Mouse (Mus musculus) heart, adult 9 months (tissue): ENCODE measurements around the gene Slc6a9.

ENCODE experiments used
- DNase-seq, 2 experiments: peaks; one replicate each; pipeline ENCODE4 v3.0.0; 2022; ENCODE audit warnings: low spot score in 2 of 2

Slc6a9 gene

GRCm38 (mm10) chr4:117873615-117874014 lies 39.3 kb downstream of the Slc6a9 start:
- DNase-seq = no peak

GRCm38 (mm10) chr4:117878301-117878700 lies 44.0 kb downstream of the Slc6a9 start:
- no peak for DNase-seq

- DNase-seq = no peak
Observed at GRCm38 (mm10) chr4:117878703-117879102, 44.4 kb downstream of the Slc6a9 start.

- DNase-seq = peak; percentile 43 to 66
Observed at GRCm38 (mm10) chr4:117882701-117883691, 48.7 kb downstream of the Slc6a9 start, which contains the start of gene B4galt2. B4galt2 (minus strand) TSS chr4:117883487.

- DNase-seq = no peak
Observed at GRCm38 (mm10) chr4:117884146-117884545, 49.8 kb downstream of the Slc6a9 start.

- DNase-seq = no peak
Observed at GRCm38 (mm10) chr4:117885093-117885492, 50.8 kb downstream of the Slc6a9 start.

GRCm38 (mm10) chr4:117885994-117886393 lies 51.7 kb downstream of the Slc6a9 start:
- DNase-seq = no peak

- no peak for DNase-seq
Observed at GRCm38 (mm10) chr4:117886644-117887043, 52.3 kb downstream of the Slc6a9 start.

- peak; percentile 93 for DNase-seq
Observed at GRCm38 (mm10) chr4:117887133-117887532, 52.8 kb downstream of the Slc6a9 start, which contains the start of gene Atp6v0b. Atp6v0b (minus strand) TSS chr4:117887333.

- no peak for DNase-seq
Observed at GRCm38 (mm10) chr4:117887920-117888319, 53.6 kb downstream of the Slc6a9 start.

- DNase-seq = no peak
Observed at GRCm38 (mm10) chr4:117889471-117889870, 55.2 kb downstream of the Slc6a9 start.

- no peak for DNase-seq
Observed at GRCm38 (mm10) chr4:117890031-117890430, 55.7 kb downstream of the Slc6a9 start.

- DNase-seq = no peak
Observed at GRCm38 (mm10) chr4:117890750-117891149, 56.4 kb downstream of the Slc6a9 start.

GRCm38 (mm10) chr4:117891738-117892161 lies 57.4 kb downstream of the Slc6a9 start, which contains the start of gene Dph2:
Dph2 (minus strand) TSS chr4:117892032.
- peak; percentile 87 to 90 for DNase-seq

GRCm38 (mm10) chr4:117893376-117893775 lies 59.1 kb downstream of the Slc6a9 start:
- DNase-seq = no peak

- no peak for DNase-seq
Observed at GRCm38 (mm10) chr4:117894601-117895000, 60.3 kb downstream of the Slc6a9 start.

GRCm38 (mm10) chr4:117895339-117895738 lies 61.0 kb downstream of the Slc6a9 start:
- DNase-seq = no peak

- no peak for DNase-seq
Observed at GRCm38 (mm10) chr4:117896031-117896430, 61.7 kb downstream of the Slc6a9 start.

- DNase-seq = no peak
Observed at GRCm38 (mm10) chr4:117898111-117898510, 63.8 kb downstream of the Slc6a9 start.

GRCm38 (mm10) chr4:117904094-117904493 lies 69.8 kb downstream of the Slc6a9 start:
- no peak for DNase-seq

- DNase-seq = no peak
Observed at GRCm38 (mm10) chr4:117904761-117905160, 70.5 kb downstream of the Slc6a9 start.

- DNase-seq = no peak
Observed at GRCm38 (mm10) chr4:117906196-117906595, 71.9 kb downstream of the Slc6a9 start.
